Comparison of ENCODE assay signal across 23 mouse cellular contexts in genomic region chr12:21225358-21225757, GRCm38 (mm10). TPM values are rescaled to one million over a fixed set of nuclear protein-coding genes. Genes with fewer than 3 reads are reported as not detected.
DNase-seq lines count a peak whose midpoint lies in the region; ATAC-seq and TF ChIP-seq lines count a peak whose summit lies in the region.
"Had no signal": no experiment of that assay in that cellular context is flagged by ENCODE, and none has a peak within 500 bp of the region (broad histone marks: within the 10 kb centered on the region; RNA-seq: fewer than 3 reads in every experiment).

No protein-coding gene starts in this region.

- no peak overlapping the region for H3K4me3 ChIP-seq in kidney, adult 2 months (ENCODE audit: insufficient read depth, low read depth, low read length)
- H3K4me3 ChIP-seq in midbrain, embryonic 13.5 days (replicated peaks): no peak overlapping the region
- no peak overlapping the region for H3K4me3 ChIP-seq in midbrain, embryonic 15.5 days
- H3K4me3 ChIP-seq in lung, embryonic 16.5 days (ENCODE audit: low read length): no peak overlapping the region
- no peak overlapping the region for H3K4me3 ChIP-seq in embryonic facial prominence, embryonic 10.5 days
- no peak overlapping the region for H3K4me3 ChIP-seq in neural tube, embryonic 15.5 days (replicated peaks)
- H3K4me3 ChIP-seq: embryonic facial prominence, embryonic 15.5 days; heart, embryonic 12.5 days; hindbrain, embryonic 13.5 days; limb, embryonic 12.5 days; liver, embryonic 13.5 days; neural tube, embryonic 13.5 days; stomach, embryonic 15.5 days had no signal

- H3K36me3 ChIP-seq in kidney, adult 2 months (ENCODE audit: control insufficient read depth, insufficient read depth, low read length): no peaks in the 10 kb centered on the region
- H3K36me3 ChIP-seq in midbrain, embryonic 13.5 days: peaks cover 44% of the 10 kb centered on the region
- H3K36me3 ChIP-seq in midbrain, embryonic 15.5 days (replicated peaks): peaks cover 10% of the 10 kb centered on the region; the same call in 1 of the 2 replicates
- no peaks in the 10 kb centered on the region for H3K36me3 ChIP-seq in lung, embryonic 16.5 days (ENCODE audit: control insufficient read depth, insufficient read depth, low read length)
- peaks cover 72% of the 10 kb centered on the region for H3K36me3 ChIP-seq in embryonic facial prominence, embryonic 10.5 days (replicated peaks)
- peaks cover 22% of the 10 kb centered on the region for H3K36me3 ChIP-seq in neural tube, embryonic 15.5 days
- H3K36me3 ChIP-seq: liver, embryonic 13.5 days; stomach, embryonic 15.5 days had no signal

- no peak overlapping the region for H3K4me2 ChIP-seq in midbrain, embryonic 13.5 days (replicated peaks)
- H3K4me2 ChIP-seq in midbrain, embryonic 15.5 days: no peak overlapping the region
- H3K4me2 ChIP-seq in lung, embryonic 16.5 days (ENCODE audit: low read depth, low read length): no peak overlapping the region
- no peak overlapping the region for H3K4me2 ChIP-seq in neural tube, embryonic 15.5 days
- H3K4me2 ChIP-seq: embryonic facial prominence, embryonic 15.5 days; heart, embryonic 12.5 days; hindbrain, embryonic 13.5 days; limb, embryonic 12.5 days; liver, embryonic 13.5 days; neural tube, embryonic 13.5 days; stomach, embryonic 15.5 days had no signal

- peaks cover 9% of the 10 kb centered on the region for H3K4me1 ChIP-seq in kidney, adult 2 months (ENCODE audit: control insufficient read depth, insufficient read depth, low read length)
- peaks cover 15% of the 10 kb centered on the region for H3K4me1 ChIP-seq in midbrain, embryonic 13.5 days (replicated peaks)
- H3K4me1 ChIP-seq in midbrain, embryonic 15.5 days: 0 out of 2 replicates have a peak, but pooled peaks cover 4% of the 10 kb centered on the region
- peaks cover 16% of the 10 kb centered on the region for H3K4me1 ChIP-seq in lung, embryonic 16.5 days (replicated peaks; ENCODE audit: control insufficient read depth, insufficient read depth, low read length)
- peaks cover 6% of the 10 kb centered on the region; the same call in 1 of the 2 replicates for H3K4me1 ChIP-seq in embryonic facial prominence, embryonic 10.5 days
- H3K4me1 ChIP-seq in neural tube, embryonic 15.5 days: peaks cover 19% of the 10 kb centered on the region

- H3K27ac ChIP-seq in kidney, adult 2 months (ENCODE audit: insufficient read depth, low read depth, low read length): peak overlapping the region; percentile 2; the same call in 1 of the 2 replicates
- H3K27ac ChIP-seq in midbrain, embryonic 13.5 days: no peak overlapping the region
- no peak overlapping the region for H3K27ac ChIP-seq in midbrain, embryonic 15.5 days
- peak overlapping the region; percentile 60; the same call in 1 of the 2 replicates for H3K27ac ChIP-seq in lung, embryonic 16.5 days (ENCODE audit: low read length)
- no peak overlapping the region for H3K27ac ChIP-seq in embryonic facial prominence, embryonic 10.5 days (replicated peaks)
- H3K27ac ChIP-seq in neural tube, embryonic 15.5 days (replicated peaks): no peak overlapping the region
- H3K27ac ChIP-seq: embryonic facial prominence, embryonic 15.5 days; hindbrain, embryonic 13.5 days; limb, embryonic 12.5 days; liver, embryonic 13.5 days; neural tube, embryonic 13.5 days; stomach, embryonic 15.5 days had no signal

- DNase-seq in kidney, adult 2 months: peak; percentile 48
- DNase-seq in kidney, postnatal 4 days: no peak
- DNase-seq in lung, postnatal 4 days: peak; percentile 40 to 72
- DNase-seq in embryonic facial prominence, embryonic 10.5 days (ENCODE audit: low spot score): no peak
- DNase-seq: adrenal gland, postnatal 36 days; B cell, adult 2 months; cerebellum, adult 11-12 months; cerebellum, postnatal 14 days; heart, postnatal 14 days; liver, embryonic 13.5 days; right cerebral cortex, postnatal 25 days had no signal

- ATAC-seq in midbrain, embryonic 13.5 days: peak; percentile 17; the same call in 1 of the 2 replicates
- ATAC-seq in midbrain, embryonic 15.5 days (replicated peaks): no peak
- peak; percentile 53; the same call in 1 of the 2 replicates for ATAC-seq in lung, embryonic 16.5 days (ENCODE audit: low read depth)
- no peak for ATAC-seq in neural tube, embryonic 15.5 days (ENCODE audit: low FRiP score)
- ATAC-seq: forebrain, embryonic 16.5 days; intestine, embryonic 16.5 days had no signal

- no peak overlapping the region for H3K9ac ChIP-seq in midbrain, embryonic 13.5 days (replicated peaks)
- H3K9ac ChIP-seq in midbrain, embryonic 15.5 days: no peak overlapping the region
- H3K9ac ChIP-seq in lung, embryonic 16.5 days (ENCODE audit: low read length): no peak overlapping the region
- H3K9ac ChIP-seq in neural tube, embryonic 15.5 days (replicated peaks): no peak overlapping the region
- H3K9ac ChIP-seq: embryonic facial prominence, embryonic 15.5 days; heart, embryonic 12.5 days; hindbrain, embryonic 13.5 days; limb, embryonic 12.5 days; liver, embryonic 13.5 days; neural tube, embryonic 13.5 days; stomach, embryonic 15.5 days had no signal

- TF ChIP-seq POLR2A in kidney, adult 2 months (IDR thresholded peaks at IDR 0.05; ENCODE audit: low read depth, low read length): no peak

- H3K27me3 ChIP-seq in kidney, adult 2 months (replicated peaks; ENCODE audit: control insufficient read depth, insufficient read depth, low read length): no peaks in the 10 kb centered on the region
- no peaks in the 10 kb centered on the region for H3K27me3 ChIP-seq in midbrain, embryonic 13.5 days
- no peaks in the 10 kb centered on the region for H3K27me3 ChIP-seq in midbrain, embryonic 15.5 days (replicated peaks)
- no peaks in the 10 kb centered on the region for H3K27me3 ChIP-seq in lung, embryonic 16.5 days (ENCODE audit: control insufficient read depth, insufficient read depth, low read depth, low read length)
- H3K27me3 ChIP-seq in embryonic facial prominence, embryonic 10.5 days (replicated peaks; ENCODE audit: low read depth, poor library complexity, severe bottlenecking): no peaks in the 10 kb centered on the region
- no peaks in the 10 kb centered on the region for H3K27me3 ChIP-seq in neural tube, embryonic 15.5 days (replicated peaks)
- H3K27me3 ChIP-seq: embryonic facial prominence, embryonic 15.5 days; heart, embryonic 12.5 days; hindbrain, embryonic 13.5 days; limb, embryonic 12.5 days; liver, embryonic 13.5 days; neural tube, embryonic 13.5 days; stomach, embryonic 15.5 days had no signal

- 56% methylated on average over 8 of the region's 8 CpGs for WGBS in kidney, adult 2 months
- 82% methylated on average over 8 of the region's 8 CpGs for WGBS in midbrain, embryonic 13.5 days
- WGBS in midbrain, embryonic 15.5 days: 73% methylated on average over 8 of the region's 8 CpGs
- 71% methylated on average over 8 of the region's 8 CpGs for WGBS in lung, embryonic 16.5 days
- WGBS in embryonic facial prominence, embryonic 10.5 days: 78% methylated on average over 8 of the region's 8 CpGs
- WGBS in neural tube, embryonic 15.5 days: 77% methylated on average over 8 of the region's 8 CpGs

- no peaks in the 10 kb centered on the region for H3K9me3 ChIP-seq in midbrain, embryonic 13.5 days
- no peaks in the 10 kb centered on the region for H3K9me3 ChIP-seq in midbrain, embryonic 15.5 days
- H3K9me3 ChIP-seq in lung, embryonic 16.5 days (ENCODE audit: control insufficient read depth, low read length): no peaks in the 10 kb centered on the region
- H3K9me3 ChIP-seq in embryonic facial prominence, embryonic 10.5 days: no peaks in the 10 kb centered on the region
- H3K9me3 ChIP-seq in neural tube, embryonic 15.5 days (replicated peaks): no peaks in the 10 kb centered on the region
- H3K9me3 ChIP-seq: embryonic facial prominence, embryonic 15.5 days; heart, embryonic 12.5 days; hindbrain, embryonic 13.5 days; limb, embryonic 12.5 days; liver, embryonic 13.5 days; neural tube, embryonic 13.5 days; stomach, embryonic 15.5 days had no signal

- no peak for TF ChIP-seq CTCF in kidney, adult 2 months (conservative IDR thresholded peaks at IDR 0.05; ENCODE audit: insufficient read depth, insufficient read length, low read depth, low read length)

RNA-seq across cellular contexts. Expression of gene Cpsf3, which starts 59.8 kb away (rescaled TPM):
- 28.2 and 32.1 TPM in 2 replicates for polyA plus RNA-seq in kidney, adult 2 months (2012; rRNA removed)
- 116 and 119 TPM in 2 replicates for polyA plus RNA-seq in midbrain, embryonic 13.5 days (2015; fragmentation: Nextera tagmentation; extraction: Ambion mirVana)
- polyA plus RNA-seq in midbrain, embryonic 15.5 days (2015; fragmentation: Nextera tagmentation; extraction: Ambion mirVana): 94.6 and 101 TPM in 2 replicates
- polyA plus RNA-seq in lung, embryonic 16.5 days (2015; fragmentation: Nextera tagmentation; extraction: Ambion mirVana): 112 and 115 TPM in 2 replicates
- polyA plus RNA-seq in embryonic facial prominence, embryonic 10.5 days (2016; fragmentation: Nextera tagmentation; extraction: Ambion mirVana): 130 and 142 TPM in 2 replicates
- polyA plus RNA-seq in neural tube, embryonic 15.5 days (2015; fragmentation: Nextera tagmentation; extraction: Ambion mirVana): 78.0 and 89.4 TPM in 2 replicates

Comparison
In these comparisons a context has a peak if more than half of its experiments do, and no peak if none do; other contexts are left out.
1. DNase-seq: peak in kidney, adult 2 months (single experiment) and lung, postnatal 4 days (2 of 2); none in kidney, postnatal 4 days (0 of 2) and embryonic facial prominence, embryonic 10.5 days (single experiment).
2. ATAC-seq: peak in midbrain, embryonic 13.5 days (single experiment) and lung, embryonic 16.5 days (single experiment); none in midbrain, embryonic 15.5 days (single experiment) and neural tube, embryonic 15.5 days (single experiment).
3. H3K27ac ChIP-seq: peak in kidney, adult 2 months (single experiment) and lung, embryonic 16.5 days (single experiment); none in midbrain, embryonic 13.5 days (single experiment), midbrain, embryonic 15.5 days (single experiment), embryonic facial prominence, embryonic 10.5 days (single experiment) and neural tube, embryonic 15.5 days (single experiment).